Mouse (Mus musculus): ENCODE data around the gene Atp2a2. TPM values are rescaled to one million over a fixed set of nuclear protein-coding genes. Genes with fewer than 3 reads are reported as not detected.

The Atp2a2 gene
- polyA plus RNA-seq (2014; fragmentation: Illumina TruSeq; extraction: RNeasy Lipid Tissue Mini Kit (QIAGEN cat#74804); ENCODE audit: insufficient read depth, low read depth, low replicate concordance) = 104 TPM

DNA sequence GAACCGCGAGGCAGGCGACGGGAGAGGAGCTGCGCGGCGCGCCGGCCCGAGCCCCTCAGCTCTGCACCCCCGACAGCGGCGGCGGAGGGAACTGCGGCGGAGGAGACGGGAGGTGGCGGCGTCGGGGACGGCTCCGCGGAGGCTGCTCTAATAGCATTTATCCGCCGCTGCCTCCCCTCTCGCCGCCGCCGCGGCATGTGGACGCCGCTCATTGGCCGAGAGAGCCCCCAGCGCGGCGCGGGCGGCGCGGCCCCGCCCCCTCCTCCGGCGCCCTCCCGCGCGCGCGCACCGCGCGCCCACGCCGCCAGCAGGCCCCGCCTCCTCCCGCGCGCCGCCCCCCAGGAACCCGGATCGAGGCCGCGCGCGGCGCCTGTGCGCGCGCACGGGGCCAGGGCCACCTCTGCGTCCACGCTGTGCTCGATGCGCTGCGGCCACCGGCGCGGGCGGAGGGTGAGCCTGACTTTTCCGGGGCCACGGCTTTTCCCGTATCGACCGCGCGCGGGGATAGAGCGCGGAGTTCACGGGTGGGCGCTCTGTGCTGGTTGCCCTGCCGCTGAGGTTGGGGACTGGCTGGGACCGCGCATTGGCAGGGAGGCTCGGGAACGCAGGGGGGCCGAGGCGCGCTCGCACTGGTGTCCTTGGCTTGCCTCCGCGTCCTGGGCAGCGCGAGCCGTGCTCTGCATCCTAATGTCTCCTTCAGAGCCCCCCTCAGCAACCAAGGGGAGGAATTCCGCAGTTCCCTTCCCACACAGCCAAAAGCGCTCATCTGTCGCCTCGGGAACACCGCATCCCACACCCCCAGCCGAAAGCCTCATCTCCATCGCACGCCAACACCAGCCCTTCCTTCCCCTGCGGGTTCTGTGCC, at the start of gene Atp2a2:
TSS of gene Atp2a2 (minus strand) at position 149 of the 865 bp plus-strand sequence.

GRCm38 (mm10) chr5:122421271-122422068, 80.6 kb downstream of the Atp2a2 start, which contains the start of gene Anapc7:
TSS of gene Anapc7 (plus strand) at chr5:122421693.

Other genes starting within 250 kb of the Atp2a2 start
- 4.1 TPM for gene Tctn1, start 237.8 kb downstream of the Atp2a2 start, polyA plus RNA-seq (2014; fragmentation: Illumina TruSeq; extraction: RNeasy Lipid Tissue Mini Kit (QIAGEN cat#74804); ENCODE audit: insufficient read depth, low read depth, low replicate concordance)
- gene Pptc7, start 217.9 kb downstream of the Atp2a2 start, polyA plus RNA-seq (2014; fragmentation: Illumina TruSeq; extraction: RNeasy Lipid Tissue Mini Kit (QIAGEN cat#74804); ENCODE audit: insufficient read depth, low read depth, low replicate concordance) = 12.7 TPM
- 1.3 TPM for gene Rad9b, start 148.0 kb downstream of the Atp2a2 start, polyA plus RNA-seq (2014; fragmentation: Illumina TruSeq; extraction: RNeasy Lipid Tissue Mini Kit (QIAGEN cat#74804); ENCODE audit: insufficient read depth, low read depth, low replicate concordance)
- gene Vps29, start 147.9 kb downstream of the Atp2a2 start, polyA plus RNA-seq (2014; fragmentation: Illumina TruSeq; extraction: RNeasy Lipid Tissue Mini Kit (QIAGEN cat#74804); ENCODE audit: insufficient read depth, low read depth, low replicate concordance) = 92.0 TPM
- 21.9 TPM for gene Gpn3, start 130.3 kb downstream of the Atp2a2 start, polyA plus RNA-seq (2014; fragmentation: Illumina TruSeq; extraction: RNeasy Lipid Tissue Mini Kit (QIAGEN cat#74804); ENCODE audit: insufficient read depth, low read depth, low replicate concordance)
- gene Fam216a, start 129.9 kb downstream of the Atp2a2 start, polyA plus RNA-seq (2014; fragmentation: Illumina TruSeq; extraction: RNeasy Lipid Tissue Mini Kit (QIAGEN cat#74804); ENCODE audit: insufficient read depth, low read depth, low replicate concordance) = 22.4 TPM
- 325 TPM for gene Arpc3, start 110.3 kb downstream of the Atp2a2 start, polyA plus RNA-seq (2014; fragmentation: Illumina TruSeq; extraction: RNeasy Lipid Tissue Mini Kit (QIAGEN cat#74804); ENCODE audit: insufficient read depth, low read depth, low replicate concordance)
- 17.9 TPM for gene Anapc7, start 80.5 kb downstream of the Atp2a2 start, polyA plus RNA-seq (2014; fragmentation: Illumina TruSeq; extraction: RNeasy Lipid Tissue Mini Kit (QIAGEN cat#74804); ENCODE audit: insufficient read depth, low read depth, low replicate concordance)
- gene Ift81, start 112.3 kb upstream of the Atp2a2 start, polyA plus RNA-seq (2014; fragmentation: Illumina TruSeq; extraction: RNeasy Lipid Tissue Mini Kit (QIAGEN cat#74804); ENCODE audit: insufficient read depth, low read depth, low replicate concordance) = 12.6 TPM
- 10.0 TPM for gene P2rx7, start 141.7 kb upstream of the Atp2a2 start, polyA plus RNA-seq (2014; fragmentation: Illumina TruSeq; extraction: RNeasy Lipid Tissue Mini Kit (QIAGEN cat#74804); ENCODE audit: insufficient read depth, low read depth, low replicate concordance)
- gene P2rx4, start 205.3 kb upstream of the Atp2a2 start, polyA plus RNA-seq (2014; fragmentation: Illumina TruSeq; extraction: RNeasy Lipid Tissue Mini Kit (QIAGEN cat#74804); ENCODE audit: insufficient read depth, low read depth, low replicate concordance) = 55.3 TPM

All from lung, adult 10 weeks (tissue).